Mouse (Mus musculus): ENCODE data around the gene Fyn.

GRCm38 (mm10) chr10:39368572-39369135 lies at the start of gene Fyn:
- TF ChIP-seq POLR2AphosphoS5 (IDR thresholded peaks at IDR 0.05; ENCODE audit: insufficient replicate concordance, low read depth, low read length) = no peak
- no peak for TF ChIP-seq CTCF (IDR thresholded peaks at IDR 0.05; ENCODE audit: low read depth, low read length)
